Mouse (Mus musculus) lung, adult 2 months (tissue): ENCODE data around the gene Rbm12.

Experiments
- CTCF ChIP-seq: fragments of 200-500 bp; IDR thresholded peaks from 2 replicates; pipeline ENCODE4 v1.5.1; 2011; ENCODE audit warnings: mild to moderate bottlenecking, low read length, control low read depth; ENCODE audit not compliant: insufficient read depth
- POLR2A ChIP-seq: fragments of 200-500 bp; IDR thresholded peaks from 2 replicates; pipeline ENCODE4 v1.6.1; 2011; ENCODE audit warnings: low read depth, mild to moderate bottlenecking, control low read depth, low read length, borderline replicate concordance; ENCODE audit errors: extremely low read depth

DNA sequence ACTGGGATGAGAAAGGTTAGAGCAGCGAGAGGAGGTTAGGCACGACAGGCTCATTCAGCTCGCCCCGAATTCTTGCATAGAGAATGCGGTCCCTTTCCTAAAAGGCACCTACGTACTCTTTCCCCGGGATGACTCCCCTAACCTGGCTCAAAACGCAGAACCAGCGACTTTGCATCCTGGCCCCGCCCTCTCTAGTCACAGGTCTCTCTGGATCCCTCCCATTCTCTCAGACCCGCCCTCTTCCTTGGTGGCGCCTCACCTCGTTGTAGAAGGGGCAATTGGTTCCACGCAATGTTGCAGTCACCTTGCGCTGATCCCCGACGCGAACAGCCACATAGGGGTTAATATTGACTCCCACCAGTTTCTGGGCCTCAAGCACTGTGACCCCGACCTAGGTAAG lies 63.8 kb downstream of the Rbm12 start:
- TF ChIP-seq POLR2A (no peak), CTCF (no peak)
